16 mouse cellular contexts compared by ENCODE assay signal in genomic region chr11:109708786-109709185, GRCm38 (mm10). TPM values are rescaled to one million over a fixed set of nuclear protein-coding genes. Genes with fewer than 3 reads are reported as not detected.
"Had no signal": no experiment of that assay in that cellular context is flagged by ENCODE, and none has a peak within 500 bp of the region (broad histone marks: within the 10 kb centered on the region; RNA-seq: fewer than 3 reads in every experiment).

No protein-coding gene starts in this region.

- H3K9me3 ChIP-seq: neural tube, embryonic 15.5 days; stomach, embryonic 15.5 days had no signal

- DNase-seq: retina, postnatal 1 day; right cerebral cortex, adult 18-20 months; right cerebral cortex, postnatal 14 days; right cerebral cortex, postnatal 25 days; right cerebral cortex, postnatal 4 days; spleen, adult 18-20 months; thymus, adult 18-20 months; thymus, adult 2 months; thymus, postnatal 14 days; thymus, postnatal 25 days; thymus, postnatal 36 days; thymus, postnatal 4 days had no signal

- H3K4me3 ChIP-seq: neural tube, embryonic 15.5 days; stomach, embryonic 15.5 days had no signal

- H3K27ac ChIP-seq: neural tube, embryonic 15.5 days; stomach, embryonic 15.5 days; stomach, postnatal 0 days had no signal

- H3K4me1 ChIP-seq: stomach, embryonic 15.5 days had no signal

- H3K9ac ChIP-seq: neural tube, embryonic 15.5 days; stomach, embryonic 15.5 days had no signal

- H3K36me3 ChIP-seq: neural tube, embryonic 15.5 days; stomach, embryonic 15.5 days had no signal

- H3K27me3 ChIP-seq: neural tube, embryonic 15.5 days; stomach, embryonic 15.5 days had no signal

- H3K4me2 ChIP-seq: neural tube, embryonic 15.5 days; stomach, embryonic 15.5 days had no signal

RNA-seq across cellular contexts. Expression of gene Fam20a, which starts 13.3 kb away (rescaled TPM):
- total RNA-seq: neutrophil, adult 5-6 weeks had no signal
